In genomic region chr12:76458445-76458844, GRCm38 (mm10) we compare ENCODE assay signal across 12 mouse cellular contexts. TPM values are rescaled to one million over a fixed set of nuclear protein-coding genes. Genes with fewer than 3 reads are reported as not detected.
DNase-seq lines count a peak whose midpoint lies in the region; ATAC-seq and TF ChIP-seq lines count a peak whose summit lies in the region.
"Not testable (repeated sequence)": the region's sequence is repeated elsewhere in the genome, so short reads cannot be mapped to it uniquely, and the experiment has no call there.
"Had no signal": no experiment of that assay in that cellular context is flagged by ENCODE, and none has a peak within 500 bp of the region (broad histone marks: within the 10 kb centered on the region; RNA-seq: fewer than 3 reads in every experiment).

No protein-coding gene starts in this region.

- not testable (repeated sequence) for ATAC-seq in heart, embryonic 13.5 days (ENCODE audit: extremely low read depth, insufficient number of reproducible peaks, low FRiP score, low TSS enrichment); midbrain, embryonic 11.5 days (ENCODE audit: low FRiP score); stomach, embryonic 14.5 days (ENCODE audit: insufficient number of reproducible peaks, insufficient read depth, low FRiP score, low read depth); stomach, embryonic 16.5 days (ENCODE audit: insufficient read depth, low FRiP score)

- not testable (repeated sequence) for TF ChIP-seq CTCF in embryonic fibroblast, embryonic 13.5 days (IDR thresholded peaks at IDR 0.05; ENCODE audit: borderline replicate concordance, insufficient read depth, low read length)

- H3K4me2 ChIP-seq in heart, embryonic 13.5 days; midbrain, embryonic 11.5 days; stomach, embryonic 14.5 days (replicated peaks; ENCODE audit: low read depth, low read length); stomach, embryonic 16.5 days (ENCODE audit: low read depth, low read length): not testable (repeated sequence)

- H3K27ac ChIP-seq in ES-E14 (ENCODE audit: insufficient read depth, low read depth, low read length, poor library complexity, severe bottlenecking); midbrain, embryonic 11.5 days (ENCODE audit: low read depth, low read length): not testable (repeated sequence)
- peak overlapping the region; percentile 42; the same call in 1 of the 2 replicates for H3K27ac ChIP-seq in embryonic fibroblast, embryonic 13.5 days (ENCODE audit: insufficient read depth, low read length)
- H3K27ac ChIP-seq in heart, embryonic 13.5 days (replicated peaks) = peak overlapping the region; percentile 48
- H3K27ac ChIP-seq in stomach, embryonic 14.5 days (ENCODE audit: low read length) = peak overlapping the region; percentile 61; the same call in 1 of the 2 replicates
- peak overlapping the region; percentile 9; the same call in 1 of the 2 replicates for H3K27ac ChIP-seq in stomach, embryonic 16.5 days (ENCODE audit: low read length)

- WGBS in heart, embryonic 13.5 days = 85% methylated on average over 4 of the region's 4 CpGs
- 88% methylated on average over 4 of the region's 4 CpGs for WGBS in midbrain, embryonic 11.5 days
- WGBS in stomach, embryonic 14.5 days = 89% methylated on average over 4 of the region's 4 CpGs
- 80% methylated on average over 4 of the region's 4 CpGs for WGBS in stomach, embryonic 16.5 days

- H3K27me3 ChIP-seq in heart, embryonic 13.5 days (replicated peaks); midbrain, embryonic 11.5 days (ENCODE audit: control insufficient read depth, insufficient read depth, low read length); stomach, embryonic 14.5 days (ENCODE audit: control insufficient read depth, insufficient read depth, low read length); stomach, embryonic 16.5 days (ENCODE audit: control insufficient read depth, insufficient read depth, low read length): not testable (repeated sequence)

- H3K9me3 ChIP-seq in ES-E14 (ENCODE audit: control insufficient read depth, insufficient read depth, low read depth, low read length); heart, embryonic 13.5 days; midbrain, embryonic 11.5 days (ENCODE audit: control insufficient read depth, low read length); stomach, embryonic 14.5 days (ENCODE audit: control insufficient read depth, low read depth, low read length); stomach, embryonic 16.5 days (replicated peaks; ENCODE audit: control insufficient read depth, low read length): not testable (repeated sequence)

- not testable (repeated sequence) for H3K9ac ChIP-seq in ES-E14 (ENCODE audit: insufficient read depth, low read depth, low read length, poor library complexity, severe bottlenecking); heart, embryonic 13.5 days; midbrain, embryonic 11.5 days (ENCODE audit: low read length); stomach, embryonic 14.5 days (replicated peaks; ENCODE audit: low read depth, low read length); stomach, embryonic 16.5 days (ENCODE audit: low read length)

- H3K4me1 ChIP-seq in ES-E14 (ENCODE audit: control insufficient read depth in 2 of 2, insufficient read depth in 2 of 2, low read length in 2 of 2, poor library complexity in 1 of 2) = peaks cover 3 to 11% of the 10 kb centered on the region in 2 experiments; a peak in 2 of 4 replicates
- H3K4me1 ChIP-seq in embryonic fibroblast, embryonic 13.5 days (ENCODE audit: control insufficient read depth, insufficient read depth, low read length); heart, embryonic 13.5 days; midbrain, embryonic 11.5 days (ENCODE audit: control insufficient read depth, insufficient read depth, low read length); stomach, embryonic 14.5 days (ENCODE audit: control insufficient read depth, insufficient read depth, low read length); stomach, embryonic 16.5 days (ENCODE audit: control insufficient read depth, insufficient read depth, low read length): not testable (repeated sequence)

- H3K4me3 ChIP-seq in ES-E14 (ENCODE audit: insufficient read depth in 1 of 2, low read depth in 1 of 2, low read length in 2 of 2, poor library complexity in 1 of 2, severe bottlenecking in 1 of 2); embryonic fibroblast, embryonic 13.5 days (ENCODE audit: insufficient read depth, low read length); heart, embryonic 13.5 days; midbrain, embryonic 11.5 days (ENCODE audit: low read depth, low read length); stomach, embryonic 14.5 days (ENCODE audit: low read depth, low read length); stomach, embryonic 16.5 days (replicated peaks; ENCODE audit: low read length): not testable (repeated sequence)

- not testable (repeated sequence) for DNase-seq in ES-E14 (ENCODE audit: low read depth, low spot score)
- peak; percentile 59 for DNase-seq in midbrain, embryonic 11.5 days (ENCODE audit: low spot score, missing footprints)

- H3K36me3 ChIP-seq in ES-E14 (ENCODE audit: control insufficient read depth, insufficient read depth, low read length, poor library complexity, severe bottlenecking); heart, embryonic 13.5 days; midbrain, embryonic 11.5 days (ENCODE audit: control insufficient read depth, insufficient read depth, low read length); stomach, embryonic 14.5 days (ENCODE audit: control insufficient read depth, insufficient read depth, low read length); stomach, embryonic 16.5 days (ENCODE audit: control insufficient read depth, insufficient read depth, low read length): not testable (repeated sequence)

- in situ Hi-C loops in ES-E14 (cut with MboI; ENCODE audit: low sequenced_read_pairs in 2 of 2, unreplicated experiment in 2 of 2) = not testable (repeated sequence)

- TF ChIP-seq POLR2A in embryonic fibroblast, embryonic 13.5 days (IDR thresholded peaks at IDR 0.05; ENCODE audit: low read depth, low read length) = not testable (repeated sequence)

TF ChIP-seq in ES-E14, 5 proteins besides CTCF, POLR2A, EP300 and RAD21:
- TF ChIP-seq MAFK (IDR thresholded peaks at IDR 0.05; ENCODE audit: insufficient read depth, low read depth, low read length) = 0 out of 2 replicates have a peak, but pooled peaks have one; percentile 40
- TF ChIP-seq ZNF384 (IDR thresholded peaks at IDR 0.05; ENCODE audit: low read depth, low read length) = peak; percentile 93

RNA-seq across cellular contexts. Expression of gene Ppp1r36, which starts 41.1 kb away (rescaled TPM):
- total RNA-seq in ES-E14 (2012; rRNA removed) = 0.54 and 0.69 TPM in 2 replicates
- 1.4 and 1.8 TPM in 2 replicates for polyA plus RNA-seq in embryonic fibroblast, embryonic 13.5 days (2011; ENCODE audit: insufficient read length, low read depth, missing spikeins)
- polyA plus RNA-seq in heart, embryonic 13.5 days (2015; fragmentation: Nextera tagmentation; extraction: Ambion mirVana) = 2.0 and 3.1 TPM in 2 replicates
- polyA plus RNA-seq in midbrain, embryonic 11.5 days (2014; fragmentation: Nextera tagmentation; extraction: Ambion mirVana) = 0.39 and 0.51 TPM in 2 replicates
- polyA plus RNA-seq in stomach, embryonic 14.5 days (2014; fragmentation: Nextera tagmentation; extraction: Ambion mirVana) = 3.2 and 4.0 TPM in 2 replicates
- polyA plus RNA-seq in stomach, embryonic 16.5 days (2015; fragmentation: Nextera tagmentation; extraction: Ambion mirVana) = 3.2 and 3.3 TPM in 2 replicates
- total RNA-seq: adrenal gland, postnatal 14 days; adrenal gland, postnatal 36 days; MEL had no signal
- polyA plus RNA-seq: activated CD4-positive, CD25-positive, alpha-beta regulatory T cell, adult 4 months; C2C12; erythroblast, embryonic 14.5 days had no signal

RNA-seq across cellular contexts. Expression of gene Hspa2, which starts 54.5 kb away (rescaled TPM):
- 8.1 and 9.2 TPM in 2 replicates for total RNA-seq in ES-E14 (2012; rRNA removed)
- 8.6 and 13.7 TPM in 2 replicates for polyA plus RNA-seq in embryonic fibroblast, embryonic 13.5 days (2011; ENCODE audit: insufficient read length, low read depth, missing spikeins)
- polyA plus RNA-seq in heart, embryonic 13.5 days (2015; fragmentation: Nextera tagmentation; extraction: Ambion mirVana) = 15.1 and 15.5 TPM in 2 replicates
- polyA plus RNA-seq in midbrain, embryonic 11.5 days (2014; fragmentation: Nextera tagmentation; extraction: Ambion mirVana) = 5.1 and 7.0 TPM in 2 replicates
- polyA plus RNA-seq in stomach, embryonic 14.5 days (2014; fragmentation: Nextera tagmentation; extraction: Ambion mirVana) = 9.5 and 9.9 TPM in 2 replicates
- polyA plus RNA-seq in stomach, embryonic 16.5 days (2015; fragmentation: Nextera tagmentation; extraction: Ambion mirVana) = 13.6 and 15.3 TPM in 2 replicates
